Mouse (Mus musculus) intestine, postnatal 0 days (tissue): ENCODE data around the gene Ift122. TPM values are rescaled to one million over a fixed set of nuclear protein-coding genes. Genes with fewer than 3 reads are reported as not detected.
A peak's percentile ranks its signal among the peaks of the same experiment; 100 is the strongest.

ENCODE experiments used
- ATAC-seq: fragments of 200-750 bp; cut with Nextera tagmentation; 2 replicates; pipeline ENCODE4 v1.8.0; 2017; ENCODE audit warnings: mild to moderate bottlenecking, moderate TSS enrichment, moderate library complexity
- H3K27ac ChIP-seq: fragments of 300-500 bp; sonication (generic); 2 replicates; pipeline ENCODE4 v1.5.1; 2014; ENCODE audit warnings: mild to moderate bottlenecking, low read depth, low read length, moderate library complexity
- H3K27me3 ChIP-seq: fragments of 300-500 bp; sonication (generic); replicated peaks from 2 replicates; pipeline ENCODE4 v1.6.1; 2014; ENCODE audit warnings: low read length, mixed read lengths; ENCODE audit not compliant: control insufficient read depth, insufficient read depth
- H3K36me3 ChIP-seq: fragments of 300-500 bp; sonication (generic); 2 replicates; pipeline ENCODE4 v1.6.1; 2014; ENCODE audit warnings: mild to moderate bottlenecking, moderate library complexity; ENCODE audit not compliant: control insufficient read depth, insufficient read depth
- H3K4me1 ChIP-seq: fragments of 300-500 bp; sonication (generic); replicated peaks from 2 replicates; pipeline ENCODE4 v1.6.1; 2014; ENCODE audit warnings: antibody characterized with exemption, low read length, mixed read lengths; ENCODE audit not compliant: control insufficient read depth, insufficient read depth
- H3K4me2 ChIP-seq: fragments of 300-500 bp; sonication (generic); replicated peaks from 2 replicates; pipeline ENCODE4 v1.6.1; 2014; ENCODE audit warnings: low read depth, mild to moderate bottlenecking, moderate library complexity
- H3K4me3 ChIP-seq: fragments of 300-500 bp; sonication (generic); 2 replicates; pipeline ENCODE4 v1.5.1; 2014; ENCODE audit warnings: low read depth, low read length
- H3K9ac ChIP-seq: fragments of 300-500 bp; sonication (generic); 2 replicates; pipeline ENCODE4 v1.6.1; 2014; ENCODE audit warnings: mild to moderate bottlenecking, low read depth, low read length
- H3K9me3 ChIP-seq: fragments of 300-500 bp; sonication (generic); 2 replicates; pipeline ENCODE4 v1.6.1; 2016; ENCODE audit warnings: mixed run types; ENCODE audit not compliant: control insufficient read depth
- CTCF ChIP-seq: sonication (generic); IDR thresholded peaks from 2 replicates; pipeline ENCODE4 v1.5.1; 2016; ENCODE audit warnings: low read depth, mild to moderate bottlenecking, control low read depth, antibody characterized with exemption, moderate library complexity
- WGBS: fragments of 180-500 bp; shearing (Covaris S2); extraction: QIAGEN DNeasy Blood & Tissue Kit; methylation state at CpG from one replicate; pipeline ENCODE4 v1.1.7; 2014; 5-methylcytosine and 5-hydroxymethylcytosine counted together
- polyA plus RNA-seq: library from polyadenylated mRNA; unstranded; fragments of >200 nt; fragmentation: Nextera tagmentation; extraction: Ambion mirVana; gene quantifications from 2 replicates; pipeline ENCODE4 v1.2.1, GENCODE M21; 2015

The Ift122 gene
- polyA plus RNA-seq, 1 experiment from 2014 or later, result 3.0 TPM

DNA sequence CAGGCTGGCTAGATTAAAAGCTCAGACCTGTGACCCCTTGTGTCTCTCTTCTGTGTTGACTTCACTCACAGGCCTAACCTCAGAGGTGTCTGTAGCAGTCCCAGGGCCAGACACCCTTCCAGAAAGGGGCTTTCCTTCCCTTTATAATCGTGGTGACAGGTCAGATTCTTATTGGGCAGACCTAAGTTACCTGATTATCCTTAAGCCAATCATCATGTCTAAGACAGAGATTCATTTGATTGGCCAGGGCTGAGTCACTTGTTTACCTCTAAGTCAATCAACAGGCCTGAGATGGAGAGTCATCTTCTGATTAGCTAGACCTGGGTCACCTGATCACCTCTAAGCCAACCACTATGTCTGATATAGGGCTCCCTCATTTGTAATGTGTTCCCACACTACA, 85.5 kb downstream of the Ift122 start:
- ATAC-seq, result no peak
- Histone ChIP-seq H3K4me1 (no peaks in the 10 kb centered on the region), H3K4me3 (no peak overlapping the region), H3K27me3 (no peaks in the 10 kb centered on the region), H3K9me3 (no peaks in the 10 kb centered on the region), H3K4me2 (no peak overlapping the region), H3K36me3 (no peaks in the 10 kb centered on the region), H3K27ac (no peak overlapping the region), H3K9ac (no peak overlapping the region)
- no peak for TF ChIP-seq CTCF
- WGBS, result 67% methylated on average over 1 of the region's 1 CpGs

DNA sequence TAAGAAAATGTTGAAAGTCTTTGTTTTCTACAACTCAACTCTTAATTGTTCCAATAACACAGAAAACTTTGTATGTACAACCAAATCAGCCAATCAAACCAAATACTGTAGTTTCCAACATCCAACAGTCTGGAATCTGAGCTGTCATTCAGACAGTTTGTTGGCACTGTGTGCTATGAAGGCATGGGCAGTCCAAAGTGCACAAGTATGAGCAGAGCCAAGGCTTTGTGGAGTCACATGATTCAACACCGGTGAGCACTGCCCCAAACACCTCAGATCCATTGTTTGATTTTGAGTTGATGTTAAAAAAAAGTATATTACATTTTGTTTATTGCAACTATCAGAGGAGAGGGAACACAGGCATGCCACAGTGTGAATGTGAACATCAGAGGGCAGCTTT, 87.3 kb downstream of the Ift122 start:
- no peak overlapping the region for H3K9ac ChIP-seq
- peak; percentile 66; the same call in 1 of the 2 replicates for ATAC-seq
- no peaks in the 10 kb centered on the region for H3K9me3 ChIP-seq
- no peak overlapping the region for H3K27ac ChIP-seq
- TF ChIP-seq CTCF, result no peak
- H3K27me3 ChIP-seq, result no peaks in the 10 kb centered on the region
- 19% methylated on average over 1 of the region's 1 CpGs for WGBS
- no peak overlapping the region for H3K4me2 ChIP-seq
- H3K36me3 ChIP-seq, result no peaks in the 10 kb centered on the region
- no peaks in the 10 kb centered on the region for H3K4me1 ChIP-seq
- no peak overlapping the region for H3K4me3 ChIP-seq

DNA sequence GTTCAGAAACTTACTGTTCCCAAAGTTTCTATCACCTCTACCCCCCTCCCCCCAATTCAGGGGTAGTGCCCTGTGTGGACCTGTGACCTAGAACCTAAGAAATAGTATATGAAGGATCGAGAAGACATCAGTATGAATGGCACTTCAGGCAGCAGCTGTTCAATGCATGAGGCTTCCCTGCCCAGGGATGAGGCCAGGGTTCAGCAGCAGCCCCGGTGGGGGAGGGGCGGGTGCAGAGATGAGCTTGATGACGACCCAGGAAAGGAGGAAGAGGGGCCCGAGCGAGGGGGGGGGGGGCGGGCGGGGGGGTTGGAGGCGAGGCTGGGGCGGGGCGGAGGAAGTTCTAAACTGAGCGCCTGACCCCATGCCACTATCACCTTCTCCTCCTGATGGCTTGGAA, 87.9 kb downstream of the Ift122 start:
- ATAC-seq, result no peak
- H3K27me3 ChIP-seq, result no peaks in the 10 kb centered on the region
- H3K27ac ChIP-seq, result no peak overlapping the region
- H3K36me3 ChIP-seq, result no peaks in the 10 kb centered on the region
- 8% methylated on average over 8 of the region's 12 CpGs for WGBS
- no peak overlapping the region for H3K9ac ChIP-seq
- H3K4me2 ChIP-seq, result no peak overlapping the region
- H3K9me3 ChIP-seq, result no peaks in the 10 kb centered on the region
- H3K4me1 ChIP-seq, result no peaks in the 10 kb centered on the region
- no peak for TF ChIP-seq CTCF
- H3K4me3 ChIP-seq, result no peak overlapping the region

DNA sequence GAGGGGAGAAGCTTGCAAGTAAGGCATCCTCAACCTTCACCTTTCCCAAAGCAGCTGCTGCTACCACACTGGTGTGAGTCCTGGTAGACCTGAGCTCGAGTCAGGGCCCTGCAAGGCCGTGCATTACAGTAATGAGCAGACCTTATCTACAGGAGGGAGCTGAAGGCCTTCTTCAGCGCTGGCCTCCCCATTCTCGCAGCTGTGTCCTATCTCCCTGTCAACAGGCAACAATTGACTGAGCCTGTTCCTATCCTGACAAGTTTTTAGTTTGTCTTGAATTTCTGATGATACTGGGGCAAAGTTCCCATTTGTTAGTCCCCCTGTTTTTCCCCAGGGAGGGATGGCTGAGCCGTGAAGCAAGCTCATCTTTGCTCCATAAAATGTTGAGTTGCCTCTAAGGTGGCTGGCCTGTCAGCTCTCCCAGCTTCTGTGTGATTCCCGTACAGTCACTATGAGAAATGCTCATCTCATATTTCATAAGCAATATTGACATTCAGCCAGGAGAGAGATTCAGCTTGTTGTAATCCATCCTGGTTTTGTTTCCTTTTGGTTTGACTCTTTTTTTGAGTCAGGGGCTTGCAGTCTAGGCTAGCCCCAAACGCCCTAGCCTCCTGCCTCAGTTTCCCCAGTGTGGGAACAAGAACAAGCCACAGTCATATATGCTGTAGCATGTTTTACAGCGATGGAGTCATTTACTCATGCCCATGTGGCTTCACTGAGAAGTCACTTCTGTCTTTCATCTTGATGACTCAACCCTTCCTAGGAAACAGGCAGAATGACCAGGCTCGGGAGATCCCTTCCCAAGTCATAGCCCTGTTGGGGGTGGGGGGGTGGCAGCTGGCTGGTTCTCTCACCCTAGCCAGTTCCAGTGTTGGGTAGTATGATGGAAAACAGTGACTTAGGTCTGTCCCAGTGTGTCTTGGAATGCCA, 90.5 kb downstream of the Ift122 start:
- no peak for TF ChIP-seq CTCF
- Histone ChIP-seq H3K27ac (no peak overlapping the region), H3K4me3 (no peak overlapping the region), H3K27me3 (no peaks in the 10 kb centered on the region), H3K36me3 (no peaks in the 10 kb centered on the region), H3K9me3 (no peaks in the 10 kb centered on the region), H3K4me1 (no peaks in the 10 kb centered on the region), H3K9ac (no peak overlapping the region), H3K4me2 (no peak overlapping the region)
- 65% methylated on average over 9 of the region's 9 CpGs for WGBS
- no peak for ATAC-seq

DNA sequence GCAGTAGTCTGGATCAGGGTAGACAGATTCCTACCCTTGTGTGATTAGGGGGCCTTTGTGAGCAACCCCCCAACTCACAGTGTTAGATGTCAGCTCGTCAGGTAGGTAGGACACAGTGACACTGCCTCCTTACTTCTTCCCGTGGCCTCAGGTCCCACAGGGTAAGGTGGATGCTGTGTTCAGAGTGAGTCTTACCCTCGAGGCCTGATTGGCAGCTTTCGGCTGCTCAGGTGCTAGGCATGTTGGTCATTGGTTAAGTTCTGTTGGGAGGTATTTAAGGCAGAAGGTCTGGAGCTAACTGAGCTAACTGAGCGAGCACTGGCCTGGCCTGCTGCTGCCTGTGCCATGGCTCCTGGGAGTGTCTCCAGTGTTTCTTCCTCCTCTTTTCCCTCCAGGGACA, 91.4 kb downstream of the Ift122 start, which contains the start of gene H1foo:
H1foo (plus strand) TSS at position 301 of the 400 bp plus-strand sequence.
- no peak for TF ChIP-seq CTCF
- no peak; the same call in 1 of the 2 replicates for ATAC-seq
- no peak within 1 kb of the TSS for H3K4me3 ChIP-seq
- H3K27me3 ChIP-seq, result no peaks in the 10 kb centered on the region
- H3K4me1 ChIP-seq, result no peaks in the 10 kb centered on the region
- H3K9ac ChIP-seq, result no peak within 1 kb of the TSS
- H3K9me3 ChIP-seq, result no peaks in the 10 kb centered on the region
- WGBS, result 82% methylated on average over 5 of the region's 5 CpGs
- no peaks in the 10 kb centered on the region for H3K36me3 ChIP-seq
- H3K27ac ChIP-seq, result no peak within 1 kb of the TSS
- no peak within 1 kb of the TSS for H3K4me2 ChIP-seq

DNA sequence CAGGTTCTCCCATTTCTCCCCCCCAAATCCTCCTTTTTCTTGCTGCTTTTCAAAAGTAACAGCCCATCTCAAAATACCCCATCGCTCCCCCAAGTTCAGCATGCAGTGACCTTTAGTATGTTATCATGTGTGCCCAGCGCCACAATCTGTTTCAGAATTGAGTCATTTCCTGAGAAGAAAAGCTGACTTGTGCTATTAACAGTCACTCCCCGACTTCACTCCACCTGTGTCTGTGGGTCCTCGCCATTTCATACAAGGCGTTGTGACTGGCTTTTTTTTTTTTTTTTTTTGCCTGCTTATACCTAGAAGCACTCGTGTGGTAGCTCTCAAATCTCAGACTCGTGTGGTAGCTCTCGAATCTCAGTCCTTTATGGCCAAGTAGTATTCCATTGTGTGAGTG, 92.4 kb downstream of the Ift122 start:
- no peak for TF ChIP-seq CTCF
- H3K9ac ChIP-seq, result no peak overlapping the region
- H3K4me3 ChIP-seq, result no peak overlapping the region
- H3K27ac ChIP-seq, result no peak overlapping the region
- no peaks in the 10 kb centered on the region for H3K36me3 ChIP-seq
- no peak for ATAC-seq
- no peak overlapping the region for H3K4me2 ChIP-seq
- H3K4me1 ChIP-seq, result no peaks in the 10 kb centered on the region
- WGBS, result 73% methylated on average over 8 of the region's 8 CpGs
- H3K27me3 ChIP-seq, result no peaks in the 10 kb centered on the region
- no peaks in the 10 kb centered on the region for H3K9me3 ChIP-seq
